Mouse (Mus musculus): ENCODE measurements at regions not wholly inside any gene's neighbourhood (a gene's known extent, or its start where the extent isn't known, plus 50 kb on each side); places are given as distances from the start of the nearest gene placed in this dataset.

DNA sequence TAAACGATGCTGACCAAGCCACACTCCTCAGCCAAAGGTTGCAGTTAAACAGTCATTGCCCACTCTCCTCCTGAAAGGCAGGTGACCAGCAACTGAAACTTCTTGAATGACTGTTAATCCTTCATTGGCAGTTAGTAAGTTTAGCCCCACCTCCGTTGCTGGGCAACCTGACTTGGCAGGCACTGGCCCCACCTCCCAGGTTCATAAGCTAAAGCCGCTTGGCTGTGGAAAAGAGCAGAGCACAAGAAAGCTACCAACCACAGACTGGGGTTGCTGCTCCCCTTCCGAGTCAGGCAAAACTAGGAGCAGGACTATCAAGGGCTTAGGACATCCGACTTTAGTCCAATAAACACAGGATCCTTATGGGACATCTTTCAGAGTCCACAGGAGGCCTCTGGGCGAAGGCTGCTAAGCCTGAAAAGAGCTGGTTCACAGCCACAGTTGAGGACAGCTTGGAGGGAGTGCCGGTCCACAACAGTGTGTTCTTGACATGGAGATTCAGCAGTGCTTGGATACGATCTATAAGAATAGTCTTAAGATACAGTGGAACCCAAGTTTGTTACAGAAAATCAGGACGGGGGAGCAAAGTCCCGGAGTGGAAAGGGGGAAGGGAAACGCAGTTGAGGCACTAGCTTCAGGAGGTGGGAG is 67.7 kb upstream of the Kcnma1 start:
- peak; percentile 35 for DNase-seq (ENCODE audit: low spot score)

DNA sequence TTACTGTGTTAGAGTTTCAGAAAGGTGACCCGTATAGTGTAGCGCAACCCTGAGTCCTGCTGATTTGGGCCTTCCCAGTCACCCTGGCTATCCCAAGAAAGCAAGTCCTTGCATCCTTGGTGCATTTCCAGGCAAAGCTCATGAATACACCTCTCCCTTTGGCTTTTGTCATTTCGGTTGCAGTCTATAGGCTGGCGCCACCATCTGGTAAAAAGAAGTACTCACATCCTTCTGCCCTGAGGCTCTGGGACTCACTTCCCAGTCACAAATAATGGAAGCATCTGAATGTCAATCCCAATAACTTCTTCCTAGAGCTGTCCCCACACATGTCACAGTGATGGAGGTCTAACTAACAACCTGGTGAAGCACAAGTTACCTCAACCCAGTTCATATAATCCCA is 54.4 kb upstream of the Kcnma1 start:
- DNase-seq (ENCODE audit: low spot score), result no peak

DNA sequence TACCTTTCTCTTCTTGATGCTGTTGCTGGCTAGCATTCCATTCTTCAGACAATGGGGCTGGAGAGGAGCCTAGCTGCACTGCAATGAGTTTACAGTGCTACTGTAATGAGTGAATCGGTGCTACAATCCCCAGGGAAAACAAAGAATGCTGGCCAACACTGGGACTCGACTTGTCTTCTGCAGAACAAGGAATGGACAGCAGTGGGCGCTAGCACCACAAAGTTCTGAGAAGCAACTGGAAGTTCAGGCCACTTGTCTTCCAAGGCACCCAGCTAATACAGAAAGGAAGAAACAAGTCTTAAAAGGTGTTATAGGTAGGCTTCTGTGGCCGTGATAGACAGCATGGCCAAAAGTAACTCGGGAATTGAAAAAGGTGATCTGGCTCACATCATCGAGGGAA is 53.4 kb upstream of the Kcnma1 start:
- DNase-seq (ENCODE audit: low spot score), result peak; percentile 50

DNA sequence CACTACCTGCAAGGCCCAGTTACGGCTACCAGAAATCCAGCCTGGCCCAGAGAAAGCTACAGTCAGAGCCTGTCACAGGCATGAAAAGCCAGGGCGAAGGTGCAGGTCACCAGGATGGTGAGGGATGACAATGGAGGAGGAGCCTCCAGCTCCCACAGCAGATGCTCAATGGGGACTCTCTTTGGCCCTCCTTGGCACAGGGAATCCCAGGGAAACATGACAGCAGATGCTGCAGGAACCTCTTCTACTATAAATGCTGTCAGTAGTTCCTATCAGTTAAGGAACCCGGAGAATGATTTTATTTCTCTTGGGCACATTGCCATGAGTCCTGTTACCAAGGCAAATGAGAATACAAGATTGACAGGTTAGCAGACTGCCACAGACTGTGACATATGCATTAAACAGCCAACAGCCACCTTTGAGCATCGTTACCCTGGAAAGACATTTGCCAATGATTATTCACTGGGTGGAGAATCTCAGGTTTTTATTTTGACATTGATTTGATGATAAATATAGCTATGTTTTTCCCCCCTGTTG is 51.0 kb upstream of the Kcnma1 start:
- DNase-seq (ENCODE audit: low spot score), result no peak

Measured in ovary, adult 18-20 months (tissue).